Mouse (Mus musculus) heart, postnatal 0 days (tissue): Measurements from ENCODE around the gene Mrpl47. TPM values are rescaled to one million over a fixed set of nuclear protein-coding genes. Genes with fewer than 3 reads are reported as not detected.
A peak's percentile ranks its signal among the peaks of the same experiment; 100 is the strongest.
"Not testable (repeated sequence)": the region's sequence is repeated elsewhere in the genome, so short reads cannot be mapped to it uniquely, and the experiment has no call there.

ENCODE experiments used
- ATAC-seq: fragments of 200-750 bp; cut with Nextera tagmentation; 2 replicates; pipeline ENCODE4 v1.8.0; 2017; ENCODE audit warnings: low read depth, moderate number of reproducible peaks, moderate library complexity; ENCODE audit not compliant: insufficient read depth
- DNase-seq: peaks from one replicate; pipeline ENCODE4 v3.0.0-alpha.2; 2016; ENCODE audit warnings: low spot score
- H3K27ac ChIP-seq: fragments of 300-500 bp; sonication (generic); 2 replicates; pipeline ENCODE4 v1.5.1; 2014; ENCODE audit warnings: low read depth, mild to moderate bottlenecking
- H3K27me3 ChIP-seq: fragments of 300-500 bp; sonication (generic); 2 replicates; pipeline ENCODE4 v1.6.1; 2014; ENCODE audit warnings: low read length, mixed read lengths; ENCODE audit not compliant: control insufficient read depth, insufficient read depth
- H3K36me3 ChIP-seq: fragments of 300-500 bp; sonication (generic); replicated peaks from 2 replicates; pipeline ENCODE4 v1.6.1; 2014; ENCODE audit warnings: low read length, mixed read lengths; ENCODE audit not compliant: control insufficient read depth, insufficient read depth
- H3K4me1 ChIP-seq: fragments of 300-500 bp; sonication (generic); 2 replicates; pipeline ENCODE4 v1.6.1; 2014; ENCODE audit warnings: antibody characterized with exemption; ENCODE audit not compliant: control insufficient read depth, insufficient read depth
- H3K4me2 ChIP-seq: fragments of 300-500 bp; sonication (generic); 2 replicates; pipeline ENCODE4 v1.6.1; 2014; ENCODE audit warnings: low read depth, mild to moderate bottlenecking, low read length, moderate library complexity
- H3K4me3 ChIP-seq: fragments of 300-500 bp; sonication (generic); 2 replicates; pipeline ENCODE4 v1.5.1; 2014; ENCODE audit warnings: low read depth, low read length
- H3K9ac ChIP-seq: fragments of 300-500 bp; sonication (generic); replicated peaks from 2 replicates; pipeline ENCODE4 v1.6.1; 2014; ENCODE audit warnings: low read depth, low read length, mixed read lengths
- H3K9me3 ChIP-seq: fragments of 300-500 bp; sonication (generic); replicated peaks from 2 replicates; pipeline ENCODE4 v1.6.1; 2016; ENCODE audit warnings: low read length; ENCODE audit not compliant: control insufficient read depth
- CTCF ChIP-seq: IDR thresholded peaks from 2 replicates; pipeline ENCODE4 v1.5.1; 2016; ENCODE audit warnings: antibody characterized with exemption, control low read depth, low read depth
- EP300 ChIP-seq: IDR thresholded peaks from 2 replicates; pipeline ENCODE4 v1.6.1; 2016; ENCODE audit warnings: antibody characterized with exemption, low read depth
- WGBS: fragments of 180-500 bp; shearing (Covaris S2); extraction: QIAGEN DNeasy Blood & Tissue Kit; methylation state at CpG from one replicate; pipeline ENCODE4 v1.1.7; 2014; 5-methylcytosine and 5-hydroxymethylcytosine counted together
- polyA plus RNA-seq: library from polyadenylated mRNA; unstranded; fragments of >200 nt; fragmentation: Nextera tagmentation; extraction: Ambion mirVana; gene quantifications from 2 replicates; pipeline ENCODE4 v1.2.1, GENCODE M21; 2015
- total RNA-seq: library from RNA; depleted of rRNA; stranded (reverse); fragments of >200 nt; gene quantifications from 2 replicates; pipeline ENCODE4 v1.2.3, GENCODE M21; 2014; ENCODE audit warnings: low replicate concordance

The Mrpl47 gene
- total and polyA plus RNA-seq, 2 experiments from 2014 or later: 8.1 to 42.7 TPM

- Histone ChIP-seq H3K27me3 (no peaks in the 10 kb centered on the region), H3K4me3 (no peak overlapping the region), H3K36me3 (peaks cover 69% of the 10 kb centered on the region), H3K9me3 (no peaks in the 10 kb centered on the region), H3K4me2 (no peak overlapping the region), H3K9ac (no peak overlapping the region), H3K27ac (no peak overlapping the region), H3K4me1 (peaks cover 8% of the 10 kb centered on the region; the same call in 1 of the 2 replicates)
- WGBS: 93% methylated on average over 3 of the region's 3 CpGs
- no peak for TF ChIP-seq EP300
- TF ChIP-seq CTCF: no peak
- no peak for ATAC-seq
- DNase-seq: no peak
These were observed 23.7 kb downstream of the Mrpl47 start for GRCm38 (mm10) chr3:32713711-32714110.

- Histone ChIP-seq H3K9ac (peak overlapping the region; percentile 86), H3K27ac (peak overlapping the region; percentile 88), H3K4me1 (peaks cover 8% of the 10 kb centered on the region; the same call in 1 of the 2 replicates), H3K27me3 (no peaks in the 10 kb centered on the region), H3K4me2 (peak overlapping the region; percentile 88), H3K9me3 (no peaks in the 10 kb centered on the region), H3K4me3 (peak overlapping the region; percentile 77), H3K36me3 (peaks cover 28% of the 10 kb centered on the region)
- DNase-seq (no peak), ATAC-seq (no peak)
- 8% methylated on average over 9 of the region's 9 CpGs for WGBS
- TF ChIP-seq CTCF: no peak
- no peak for TF ChIP-seq EP300
These were observed 28.0 kb downstream of the Mrpl47 start for GRCm38 (mm10) chr3:32709388-32709787.

- H3K27ac ChIP-seq: peak overlapping the region; percentile 88
- H3K9ac ChIP-seq: peak overlapping the region; percentile 86
- H3K9me3 ChIP-seq: no peaks in the 10 kb centered on the region
- peak overlapping the region; percentile 88 for H3K4me2 ChIP-seq
- no peaks in the 10 kb centered on the region for H3K27me3 ChIP-seq
- TF ChIP-seq CTCF: no peak; the same call in 1 of the 2 replicates
- peak; percentile 35; the same call in 1 of the 2 replicates for TF ChIP-seq EP300
- under 1% methylated on average over 90 of the region's 90 CpGs for WGBS
- DNase-seq: peak; percentile 99
- peak; percentile 99 for ATAC-seq
- H3K36me3 ChIP-seq: peaks cover 23% of the 10 kb centered on the region
- peak overlapping the region; percentile 77 for H3K4me3 ChIP-seq
- peaks cover 8% of the 10 kb centered on the region; the same call in 1 of the 2 replicates for H3K4me1 ChIP-seq
These were observed 28.8 kb downstream of the Mrpl47 start for GRCm38 (mm10) chr3:32708368-32709231.

- WGBS: 3% methylated on average over 4 of the region's 4 CpGs
- Histone ChIP-seq H3K9ac (0 out of 2 replicates have a peak overlapping the region, but pooled peaks have one; percentile 33), H3K4me2 (peak overlapping the region; percentile 88), H3K4me3 (peak overlapping the region; percentile 77), H3K4me1 (peaks cover 8% of the 10 kb centered on the region; the same call in 1 of the 2 replicates), H3K27me3 (no peaks in the 10 kb centered on the region), H3K36me3 (peaks cover 17% of the 10 kb centered on the region), H3K9me3 (no peaks in the 10 kb centered on the region), H3K27ac (no peak overlapping the region)
- no peak for TF ChIP-seq CTCF
- TF ChIP-seq EP300: no peak
- ATAC-seq: no peak
- no peak for DNase-seq
These were observed 29.4 kb downstream of the Mrpl47 start for GRCm38 (mm10) chr3:32708052-32708367.

- 71% methylated on average over 9 of the region's 9 CpGs for WGBS
- not testable (repeated sequence) for H3K27ac ChIP-seq, H3K27me3 ChIP-seq, H3K4me1 ChIP-seq, H3K4me3 ChIP-seq, DNase-seq, H3K36me3 ChIP-seq, H3K9ac ChIP-seq, H3K9me3 ChIP-seq, ATAC-seq, H3K4me2 ChIP-seq
These were observed 31.6 kb downstream of the Mrpl47 start, which contains the start of gene Actl6a for GRCm38 (mm10) chr3:32705647-32706348. Actl6a (plus strand) TSS chr3:32706298.

GRCm38 (mm10) chr3:32704632-32705031, 32.8 kb downstream of the Mrpl47 start:
- H3K4me2 ChIP-seq, H3K9ac ChIP-seq, H3K27me3 ChIP-seq, H3K9me3 ChIP-seq, H3K4me1 ChIP-seq, DNase-seq, ATAC-seq, H3K36me3 ChIP-seq, H3K27ac ChIP-seq, H3K4me3 ChIP-seq: not testable (repeated sequence)
- 85% methylated on average over 10 of the region's 10 CpGs for WGBS

- H3K27ac ChIP-seq, H3K27me3 ChIP-seq, H3K4me3 ChIP-seq, H3K9me3 ChIP-seq, H3K36me3 ChIP-seq, DNase-seq, H3K4me2 ChIP-seq, ATAC-seq, H3K9ac ChIP-seq, H3K4me1 ChIP-seq: not testable (repeated sequence)
- WGBS: 94% methylated on average over 6 of the region's 6 CpGs
These were observed 33.4 kb downstream of the Mrpl47 start for GRCm38 (mm10) chr3:32704021-32704420.
